Mouse (Mus musculus) spleen, adult 2 months (tissue): Measurements from ENCODE around the gene Tmem29. TPM values are rescaled to one million over a fixed set of nuclear protein-coding genes. Genes with fewer than 3 reads are reported as not detected.
A peak's percentile ranks its signal among the peaks of the same experiment; 100 is the strongest.
"Not testable (repeated sequence)": the region's sequence is repeated elsewhere in the genome, so short reads cannot be mapped to it uniquely, and the experiment has no call there.

Experiments
- DNase-seq, 2 experiments: peaks; one replicate each; pipeline versions ENCODE4 v3.0.0 to v3.0.0-alpha.2; 2012 to 2021; ENCODE audit warnings: low spot score in 2 of 2, low read depth in 1 of 2
- H3K27ac ChIP-seq: fragments of 200-500 bp; 2 replicates; pipeline ENCODE4 v1.5.1; 2012; ENCODE audit warnings: low read length, inconsistent platforms; ENCODE audit not compliant: insufficient read depth
- H3K27me3 ChIP-seq: fragments of 200-500 bp; 2 replicates; pipeline ENCODE4 v1.6.1; 2012; ENCODE audit warnings: mild to moderate bottlenecking, moderate library complexity, low read length, inconsistent platforms; ENCODE audit not compliant: control insufficient read depth, insufficient read depth
- H3K36me3 ChIP-seq: fragments of 200-500 bp; 2 replicates; pipeline ENCODE4 v1.6.1; 2012; ENCODE audit warnings: mild to moderate bottlenecking, low read length, inconsistent platforms; ENCODE audit not compliant: control insufficient read depth, insufficient read depth
- H3K4me1 ChIP-seq: fragments of 200-500 bp; 2 replicates; pipeline ENCODE4 v1.6.1; 2011; ENCODE audit warnings: inconsistent platforms; ENCODE audit not compliant: control insufficient read depth, insufficient read depth, insufficient read length
- H3K4me3 ChIP-seq: fragments of 200-500 bp; 2 replicates; pipeline ENCODE4 v1.5.1; 2011; ENCODE audit warnings: mild to moderate bottlenecking, inconsistent platforms; ENCODE audit not compliant: insufficient read depth, insufficient read length; ENCODE audit errors: extremely low read depth
- CTCF ChIP-seq: fragments of 200-500 bp; IDR thresholded peaks from 2 replicates; pipeline ENCODE4 v1.5.1; 2011; ENCODE audit warnings: mild to moderate bottlenecking, inconsistent platforms; ENCODE audit not compliant: insufficient read depth, insufficient read length, insufficient replicate concordance; ENCODE audit errors: extremely low read depth
- POLR2A ChIP-seq: fragments of 200-500 bp; IDR thresholded peaks from 2 replicates; pipeline ENCODE4 v1.6.1; 2011; ENCODE audit warnings: low read depth, low read length, inconsistent platforms
- WGBS: fragments of 180-500 bp; shearing (Covaris S2); methylation state at CpG from one replicate; pipeline ENCODE4 v1.1.7; 2018; 5-methylcytosine and 5-hydroxymethylcytosine counted together
- polyA plus RNA-seq: library from polyadenylated mRNA; depleted of rRNA; stranded (reverse); fragments of >200 nt; gene quantifications from 2 replicates; pipeline ENCODE4 v1.2.3, GENCODE M21; 2012

Gene Tmem29
- polyA plus RNA-seq, 1 experiment, result 1.2 TPM

DNA sequence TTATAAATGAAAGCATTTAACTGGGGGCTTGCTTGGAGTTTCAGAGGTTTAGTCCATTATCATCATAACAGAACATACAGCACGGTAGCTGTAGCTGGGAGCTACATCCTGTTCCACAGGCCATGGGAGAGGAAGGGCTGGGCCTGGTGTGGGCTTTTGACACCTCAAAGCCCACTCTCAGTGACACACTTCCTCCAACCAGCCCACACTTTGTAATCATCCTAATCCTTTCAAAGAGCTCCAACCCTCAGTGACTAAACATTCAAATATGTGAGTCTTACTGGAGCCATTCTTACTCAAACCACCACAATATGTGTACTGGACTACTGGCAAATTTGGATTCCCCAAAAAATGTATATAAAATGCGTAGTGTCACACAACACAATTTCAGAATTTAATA, 9.3 kb upstream of the Tmem29 start:
- Histone ChIP-seq H3K27me3 (no peaks in the 10 kb centered on the region), H3K27ac (no peak overlapping the region), H3K4me3 (no peak overlapping the region), H3K36me3 (no peaks in the 10 kb centered on the region), H3K4me1 (no peaks in the 10 kb centered on the region)
- no peak for DNase-seq
- 62% methylated on average over 2 of the region's 2 CpGs for WGBS
- TF ChIP-seq POLR2A (no peak), CTCF (no peak)

DNA sequence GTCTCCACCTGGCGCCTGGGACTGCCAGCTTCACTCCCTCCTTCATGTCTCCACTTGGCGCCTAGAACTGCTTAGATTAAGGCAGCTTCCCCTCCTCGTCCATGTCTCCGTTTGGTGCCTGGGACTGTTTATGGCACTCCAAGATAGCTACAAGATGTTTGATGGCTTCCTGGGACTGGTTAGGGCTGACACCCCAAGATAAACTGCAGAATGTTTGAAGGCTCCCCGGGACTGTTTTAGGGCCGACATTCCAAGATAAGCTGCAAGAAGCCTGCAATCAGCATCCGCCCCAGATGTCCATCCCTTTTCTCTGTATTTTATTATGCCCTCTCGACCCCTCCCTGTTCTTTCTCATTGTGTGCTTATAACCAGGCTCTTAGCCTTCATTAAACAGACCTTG, 7.9 kb upstream of the Tmem29 start:
- 76% methylated on average over 8 of the region's 8 CpGs for WGBS
- DNase-seq, H3K4me1 ChIP-seq, H3K4me3 ChIP-seq, H3K27ac ChIP-seq, H3K36me3 ChIP-seq, H3K27me3 ChIP-seq: not testable (repeated sequence)

DNA sequence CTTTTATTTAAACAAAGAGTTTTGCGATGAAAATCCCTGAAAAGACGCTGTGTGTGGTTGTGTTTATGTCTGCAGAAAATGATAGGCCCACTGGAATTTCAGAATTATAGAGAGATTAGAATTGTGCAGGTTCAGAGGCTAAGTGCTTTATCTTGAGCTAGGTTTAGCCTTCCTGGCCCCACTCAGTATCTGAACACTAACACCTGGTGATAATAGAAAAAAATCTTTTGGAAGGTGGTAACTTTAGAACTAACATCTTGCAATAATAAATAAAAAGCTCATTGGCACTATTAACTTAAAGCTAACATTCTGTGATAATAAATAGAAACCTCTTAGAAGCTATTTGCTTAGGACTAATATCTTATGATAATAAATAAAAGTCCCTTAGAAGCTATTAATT, 1.2 kb upstream of the Tmem29 start:
- Histone ChIP-seq H3K27me3 (no peaks in the 10 kb centered on the region), H3K36me3 (no peaks in the 10 kb centered on the region), H3K4me3 (no peak overlapping the region), H3K27ac (no peak overlapping the region), H3K4me1 (peaks cover 2% of the 10 kb centered on the region; the same call in 1 of the 2 replicates)
- no peak for DNase-seq
- 89% methylated on average over 2 of the region's 2 CpGs for WGBS
- TF ChIP-seq CTCF (no peak), POLR2A (no peak)

DNA sequence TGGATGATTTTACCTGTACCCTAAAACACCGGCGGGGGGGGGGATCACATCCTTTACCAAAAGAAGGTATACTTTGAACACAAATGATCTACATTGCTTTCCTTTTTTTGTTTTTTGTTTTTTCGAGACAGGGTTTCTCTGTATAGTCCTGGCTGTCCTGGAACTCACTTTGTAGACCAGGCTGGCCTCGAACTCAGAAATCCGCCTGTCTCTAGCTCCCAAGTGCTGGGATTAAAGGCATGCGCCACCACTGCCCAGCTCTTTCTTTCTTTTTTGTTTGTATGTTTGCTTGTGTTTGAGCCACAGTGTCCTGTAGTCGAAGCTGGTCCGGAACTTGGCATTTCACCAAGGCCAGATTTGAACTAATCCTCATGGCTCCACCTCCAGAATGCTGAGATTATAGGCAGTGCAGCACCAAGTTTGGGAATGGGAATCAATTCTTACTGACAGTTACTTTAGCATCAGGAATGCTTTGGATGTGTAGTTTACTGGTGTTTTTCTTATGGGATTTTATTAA, 515 bp upstream of the Tmem29 start:
- WGBS, result 60% methylated on average over 8 of the region's 8 CpGs
- H3K36me3 ChIP-seq, result no peaks in the 10 kb centered on the region
- peak overlapping the region; percentile 55 for H3K27ac ChIP-seq
- peak overlapping the region; percentile 76; the same call in 1 of the 2 replicates for H3K4me3 ChIP-seq
- no peak for DNase-seq
- TF ChIP-seq CTCF, result no peak
- no peak for TF ChIP-seq POLR2A
- no peaks in the 10 kb centered on the region for H3K27me3 ChIP-seq
- H3K4me1 ChIP-seq, result peaks cover 2% of the 10 kb centered on the region; the same call in 1 of the 2 replicates

DNA sequence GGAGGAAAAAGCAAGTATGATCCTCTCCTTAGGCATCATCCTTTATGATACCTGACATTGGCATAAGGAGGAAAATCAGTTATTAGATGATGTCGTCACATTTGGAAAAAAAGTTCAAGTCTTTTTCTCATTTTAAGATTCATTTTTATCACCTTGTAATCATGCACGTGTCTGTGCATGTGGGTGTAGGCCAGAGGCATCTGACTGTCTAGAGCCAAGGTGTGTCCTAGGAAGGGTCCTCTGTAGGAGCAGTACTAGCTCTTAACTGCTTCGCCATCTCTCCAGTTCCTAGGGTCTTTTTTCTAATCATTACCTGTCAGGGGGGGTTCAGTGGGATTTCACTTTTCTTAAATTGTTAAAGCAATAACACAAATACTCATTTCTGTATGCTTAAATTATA, 818 bp downstream of the Tmem29 start:
- Histone ChIP-seq H3K4me3 (no peak overlapping the region), H3K4me1 (peaks cover 2% of the 10 kb centered on the region; the same call in 1 of the 2 replicates), H3K27me3 (no peaks in the 10 kb centered on the region), H3K36me3 (no peaks in the 10 kb centered on the region), H3K27ac (no peak overlapping the region; the same call in 1 of the 2 replicates)
- 60% methylated on average over 3 of the region's 3 CpGs for whole genome bisulfite sequencing
- no peak for TF ChIP-seq POLR2A
- no peak for TF ChIP-seq CTCF
- DNase-seq, result no peak

DNA sequence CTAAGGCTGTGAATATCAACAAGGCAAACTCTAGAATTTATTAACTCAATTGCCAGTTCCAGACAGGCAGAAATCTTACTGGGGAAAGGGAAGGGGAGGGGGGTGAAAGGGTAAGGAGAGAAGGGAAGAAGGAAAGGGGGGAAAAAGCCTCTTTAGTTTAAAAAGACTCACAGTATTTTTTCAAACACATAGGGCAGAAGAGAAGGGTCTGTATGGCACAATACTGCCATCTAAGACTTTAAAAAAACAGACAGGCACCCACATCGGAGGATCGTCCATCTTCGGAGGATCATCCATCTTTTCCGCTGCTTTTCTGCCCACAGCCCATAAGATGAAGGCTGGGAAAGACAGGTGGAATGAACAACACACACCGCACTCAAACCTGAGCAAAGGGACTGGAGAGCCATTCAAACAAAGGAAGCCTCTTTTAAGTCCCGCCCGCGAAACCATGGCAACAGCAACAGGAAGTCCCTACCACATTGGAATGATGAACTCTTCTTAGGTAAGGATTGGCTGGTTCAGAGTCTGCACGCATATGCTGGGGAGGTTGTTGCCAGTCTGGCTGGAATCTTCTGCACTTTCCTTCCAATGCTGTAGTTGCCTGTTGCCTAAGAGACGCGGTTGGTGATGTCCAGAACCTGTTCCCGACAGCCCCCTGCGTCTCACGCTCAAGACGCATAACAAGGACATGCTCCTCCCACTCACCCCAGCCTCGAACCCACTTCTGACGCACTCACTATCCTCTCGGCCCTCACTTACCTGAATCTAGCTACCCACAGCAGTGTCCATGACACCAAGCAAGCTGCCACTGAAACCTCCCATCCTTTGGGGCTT, 18.2 kb downstream of the Tmem29 start:
- H3K36me3 ChIP-seq, result no peaks in the 10 kb centered on the region
- DNase-seq, result peak; percentile 38 to 54
- WGBS, result 33% methylated on average over 18 of the region's 18 CpGs
- no peaks in the 10 kb centered on the region for H3K4me1 ChIP-seq
- TF ChIP-seq CTCF (no peak), POLR2A (no peak)
- H3K27me3 ChIP-seq, result no peaks in the 10 kb centered on the region
- no peak overlapping the region for H3K27ac ChIP-seq
- H3K4me3 ChIP-seq, result peak overlapping the region; percentile 58

DNA sequence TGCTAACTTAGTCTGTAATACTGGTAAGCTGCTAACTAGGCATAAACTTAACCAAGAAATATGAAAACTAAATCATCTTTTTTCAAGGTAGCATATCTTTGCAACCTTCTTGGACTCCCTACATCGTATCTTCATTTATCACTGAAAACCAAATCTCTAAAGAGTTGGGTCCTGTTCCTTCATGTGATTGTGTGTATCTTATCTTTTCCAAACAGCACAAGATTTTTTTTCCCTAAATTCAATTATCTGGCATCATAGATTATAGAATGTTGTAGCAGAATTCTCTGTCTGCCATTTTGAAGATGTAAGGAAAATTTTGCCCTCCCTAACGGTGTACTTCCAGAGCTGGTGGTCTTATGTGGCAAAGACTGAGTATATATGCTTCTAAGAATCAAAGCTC, 22.6 kb downstream of the Tmem29 start:
- 86% methylated on average over 2 of the region's 2 CpGs for WGBS
- TF ChIP-seq POLR2A (no peak), CTCF (no peak)

More for the DNA sequence above, 22.6 kb downstream of the Tmem29 start:
- Histone ChIP-seq H3K27ac (no peak overlapping the region), H3K27me3 (no peaks in the 10 kb centered on the region), H3K4me1 (no peaks in the 10 kb centered on the region), H3K36me3 (no peaks in the 10 kb centered on the region), H3K4me3 (no peak overlapping the region)
- DNase-seq, result no peak
